Mouse (Mus musculus): Measurements from ENCODE around the gene Gm20517. TPM values are rescaled to one million over a fixed set of nuclear protein-coding genes. Genes with fewer than 3 reads are reported as not detected.

Gene Gm20517
- polyA plus RNA-seq, 1 experiment from 2014 or later = 0.81 TPM

- Histone ChIP-seq H3K9me3 (replicated peaks) (no peaks in the 10 kb centered on the region), H3K4me1 (no peaks in the 10 kb centered on the region), H3K9ac (no peak overlapping the region), H3K4me3 (replicated peaks) (no peak overlapping the region), H3K27ac (no peak overlapping the region), H3K36me3 (no peaks in the 10 kb centered on the region), H3K27me3 (no peaks in the 10 kb centered on the region), H3K4me2 (no peak overlapping the region)
- 77% methylated on average over 4 of the region's 4 CpGs for WGBS
- no peak for ATAC-seq (replicated peaks; ENCODE audit: low FRiP score)
Observed at GRCm38 (mm10) chr17:47580962-47581361, 30.4 kb upstream of the Gm20517 start.

GRCm38 (mm10) chr17:47588517-47588916 is 22.9 kb upstream of the Gm20517 start:
- Histone ChIP-seq H3K36me3 (no peaks in the 10 kb centered on the region), H3K27ac (no peak overlapping the region), H3K4me1 (peaks cover 9% of the 10 kb centered on the region; the same call in 1 of the 2 replicates), H3K4me2 (no peak overlapping the region), H3K27me3 (no peaks in the 10 kb centered on the region), H3K9me3 (replicated peaks) (no peaks in the 10 kb centered on the region), H3K4me3 (replicated peaks) (no peak overlapping the region), H3K9ac (no peak overlapping the region)
- ATAC-seq (replicated peaks; ENCODE audit: low FRiP score) = no peak
- WGBS = 66% methylated on average over 8 of the region's 8 CpGs

GRCm38 (mm10) chr17:47591073-47591472 is 20.3 kb upstream of the Gm20517 start:
- ATAC-seq (replicated peaks; ENCODE audit: low FRiP score) = no peak
- Histone ChIP-seq H3K9ac (no peak overlapping the region), H3K9me3 (replicated peaks) (no peaks in the 10 kb centered on the region), H3K27me3 (no peaks in the 10 kb centered on the region), H3K36me3 (no peaks in the 10 kb centered on the region), H3K4me1 (peaks cover 23% of the 10 kb centered on the region), H3K27ac (no peak overlapping the region), H3K4me3 (replicated peaks) (no peak overlapping the region), H3K4me2 (no peak overlapping the region)
- WGBS = 85% methylated on average over 3 of the region's 3 CpGs

- Histone ChIP-seq H3K9ac (peak overlapping the region; percentile 91), H3K4me1 (peaks cover 45% of the 10 kb centered on the region), H3K36me3 (peaks cover 17% of the 10 kb centered on the region), H3K27me3 (no peaks in the 10 kb centered on the region), H3K27ac (peak overlapping the region; percentile 98), H3K4me2 (peak overlapping the region; percentile 86), H3K4me3 (replicated peaks) (peak overlapping the region; percentile 93), H3K9me3 (replicated peaks) (no peaks in the 10 kb centered on the region)
- under 1% methylated on average over 62 of the region's 63 CpGs for WGBS
- ATAC-seq (replicated peaks; ENCODE audit: low FRiP score) = peak; percentile 80
Observed at GRCm38 (mm10) chr17:47593215-47593853, 18.1 kb upstream of the Gm20517 start.

- H3K27me3 ChIP-seq = no peaks in the 10 kb centered on the region
- peak overlapping the region; percentile 86 for H3K4me2 ChIP-seq
- no peak for ATAC-seq (replicated peaks; ENCODE audit: low FRiP score)
- H3K4me1 ChIP-seq = peaks cover 45% of the 10 kb centered on the region
- under 1% methylated on average over 13 of the region's 13 CpGs for WGBS
- H3K36me3 ChIP-seq = peaks cover 21% of the 10 kb centered on the region
- H3K9ac ChIP-seq = peak overlapping the region; percentile 91
- H3K9me3 ChIP-seq (replicated peaks) = no peaks in the 10 kb centered on the region
- H3K27ac ChIP-seq = peak overlapping the region; percentile 98
- H3K4me3 ChIP-seq (replicated peaks) = peak overlapping the region; percentile 93
Observed at GRCm38 (mm10) chr17:47593854-47594182, 17.6 kb upstream of the Gm20517 start.

GRCm38 (mm10) chr17:47594183-47594968 is 17.0 kb upstream of the Gm20517 start:
- Histone ChIP-seq H3K36me3 (peaks cover 27% of the 10 kb centered on the region), H3K9ac (peak overlapping the region; percentile 91), H3K27ac (peak overlapping the region; percentile 98), H3K4me1 (peaks cover 47% of the 10 kb centered on the region), H3K4me2 (peak overlapping the region; percentile 86), H3K27me3 (no peaks in the 10 kb centered on the region), H3K9me3 (replicated peaks) (no peaks in the 10 kb centered on the region), H3K4me3 (replicated peaks) (peak overlapping the region; percentile 93)
- no peak; the same call in 1 of the 2 replicates for ATAC-seq (replicated peaks; ENCODE audit: low FRiP score)
- under 1% methylated on average over 43 of the region's 43 CpGs for WGBS

- peaks cover 52% of the 10 kb centered on the region for H3K4me1 ChIP-seq
- 0% methylated on average over 8 of the region's 9 CpGs for WGBS
- H3K36me3 ChIP-seq = peaks cover 32% of the 10 kb centered on the region
- peak overlapping the region; percentile 91 for H3K9ac ChIP-seq
- no peaks in the 10 kb centered on the region for H3K27me3 ChIP-seq
- H3K9me3 ChIP-seq (replicated peaks) = no peaks in the 10 kb centered on the region
- H3K4me2 ChIP-seq = peak overlapping the region; percentile 86
- peak overlapping the region; percentile 93 for H3K4me3 ChIP-seq (replicated peaks)
- no peak for ATAC-seq (replicated peaks; ENCODE audit: low FRiP score)
- H3K27ac ChIP-seq = peak overlapping the region; percentile 98
Observed at GRCm38 (mm10) chr17:47594969-47595247, 16.5 kb upstream of the Gm20517 start.

- Histone ChIP-seq H3K4me1 (peaks cover 58% of the 10 kb centered on the region), H3K9me3 (replicated peaks) (no peaks in the 10 kb centered on the region), H3K4me3 (replicated peaks) (peak overlapping the region; percentile 93), H3K27me3 (no peaks in the 10 kb centered on the region), H3K9ac (peak overlapping the region; percentile 91), H3K27ac (peak overlapping the region; percentile 98), H3K4me2 (peak overlapping the region; percentile 86), H3K36me3 (peaks cover 38% of the 10 kb centered on the region)
- peak; percentile 75 for ATAC-seq (replicated peaks; ENCODE audit: low FRiP score)
- WGBS = under 1% methylated on average over 21 of the region's 21 CpGs
Observed at GRCm38 (mm10) chr17:47595248-47596161, 15.9 kb upstream of the Gm20517 start.

GRCm38 (mm10) chr17:47596162-47596838 is 15.1 kb upstream of the Gm20517 start:
- Histone ChIP-seq H3K27me3 (no peaks in the 10 kb centered on the region), H3K4me1 (peaks cover 58% of the 10 kb centered on the region), H3K4me2 (peak overlapping the region; percentile 86), H3K36me3 (peaks cover 46% of the 10 kb centered on the region), H3K4me3 (replicated peaks) (peak overlapping the region; percentile 93), H3K9ac (peak overlapping the region; percentile 91), H3K9me3 (replicated peaks) (no peaks in the 10 kb centered on the region), H3K27ac (peak overlapping the region; percentile 98)
- ATAC-seq (replicated peaks; ENCODE audit: low FRiP score) = no peak
- WGBS = 23% methylated on average over 6 of the region's 6 CpGs

GRCm38 (mm10) chr17:47596839-47597164 is 14.6 kb upstream of the Gm20517 start:
- Histone ChIP-seq H3K4me2 (peak overlapping the region; percentile 86), H3K9ac (peak overlapping the region; percentile 91), H3K27ac (peak overlapping the region; percentile 98), H3K36me3 (peaks cover 51% of the 10 kb centered on the region), H3K4me3 (replicated peaks) (peak overlapping the region; percentile 93), H3K4me1 (peaks cover 58% of the 10 kb centered on the region), H3K27me3 (no peaks in the 10 kb centered on the region), H3K9me3 (replicated peaks) (no peaks in the 10 kb centered on the region)
- WGBS = 62% methylated on average over 5 of the region's 5 CpGs
- no peak for ATAC-seq (replicated peaks; ENCODE audit: low FRiP score)

- Histone ChIP-seq H3K4me3 (replicated peaks) (peak overlapping the region; percentile 93), H3K4me1 (peaks cover 58% of the 10 kb centered on the region), H3K27ac (peak overlapping the region; percentile 98), H3K4me2 (peak overlapping the region; percentile 86), H3K36me3 (peaks cover 56% of the 10 kb centered on the region), H3K9ac (peak overlapping the region; percentile 91), H3K27me3 (no peaks in the 10 kb centered on the region), H3K9me3 (replicated peaks) (no peaks in the 10 kb centered on the region)
- 59% methylated on average over 13 of the region's 13 CpGs for WGBS
- no peak for ATAC-seq (replicated peaks; ENCODE audit: low FRiP score)
Observed at GRCm38 (mm10) chr17:47597261-47597660, 14.1 kb upstream of the Gm20517 start.

All from kidney, embryonic 15.5 days (tissue).